Mouse (Mus musculus) thymus, adult 2 months (tissue): ENCODE results near the gene Rundc3a.

ENCODE experiments used
- CTCF ChIP-seq: fragments of 200-500 bp; IDR thresholded peaks from 2 replicates; pipeline ENCODE4 v1.5.1; 2012; ENCODE audit warnings: mild to moderate bottlenecking, control low read depth, low read length, moderate library complexity, borderline replicate concordance; ENCODE audit not compliant: control insufficient read depth, poor library complexity, insufficient read depth; ENCODE audit errors: extremely low read depth
- POLR2A ChIP-seq: fragments of 200-500 bp; IDR thresholded peaks from 2 replicates; pipeline ENCODE4 v1.6.1; 2012; ENCODE audit warnings: mild to moderate bottlenecking, low read length, control low read depth, moderate library complexity; ENCODE audit not compliant: control insufficient read depth, poor library complexity, insufficient read depth; ENCODE audit errors: extremely low read depth

DNA sequence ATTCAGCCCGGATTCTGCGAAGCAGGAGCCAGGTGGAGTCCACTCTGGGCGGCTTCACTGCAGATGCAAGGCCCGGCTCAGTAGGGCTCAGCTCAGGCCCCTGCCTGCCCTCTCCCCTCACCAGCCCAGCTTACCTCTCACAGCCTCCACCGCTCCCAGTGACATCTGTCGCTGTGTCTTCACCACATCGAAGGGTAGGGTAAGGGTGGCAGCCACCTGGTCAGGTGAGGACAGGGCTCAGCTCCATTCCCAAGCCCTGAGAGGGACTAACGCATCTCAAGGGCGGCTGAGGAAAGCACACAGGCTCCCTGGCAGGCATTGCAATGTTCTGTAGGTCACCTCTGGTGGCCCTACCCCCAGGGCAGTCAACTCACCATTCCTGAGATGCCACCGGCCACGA is 10.5 kb downstream of the Rundc3a start:
- TF ChIP-seq CTCF (no peak), POLR2A (no peak)
